Mouse (Mus musculus) thymus, adult 2 months (tissue): ENCODE data around the gene Tmco1. TPM values are rescaled to one million over a fixed set of nuclear protein-coding genes. Genes with fewer than 3 reads are reported as not detected.

Source experiments
- DNase-seq: peaks from one replicate; pipeline ENCODE4 v3.0.0; 2021
- H3K27ac ChIP-seq: fragments of 200-500 bp; 2 replicates; pipeline ENCODE4 v1.5.1; 2012; ENCODE audit warnings: low read length, control low read depth; ENCODE audit not compliant: control insufficient read depth, insufficient read depth
- H3K27me3 ChIP-seq: fragments of 200-500 bp; 2 replicates; pipeline ENCODE4 v1.6.1; 2012; ENCODE audit warnings: mild to moderate bottlenecking, low read length, moderate library complexity, mixed read lengths; ENCODE audit not compliant: control insufficient read depth, insufficient read depth
- H3K36me3 ChIP-seq: fragments of 200-500 bp; 2 replicates; pipeline ENCODE4 v1.6.1; 2012; ENCODE audit warnings: mild to moderate bottlenecking, low read length, moderate library complexity; ENCODE audit not compliant: control insufficient read depth, insufficient read depth
- H3K4me1 ChIP-seq: fragments of 200-500 bp; replicated peaks from 2 replicates; pipeline ENCODE4 v1.6.1; 2012; ENCODE audit warnings: low read length; ENCODE audit not compliant: control insufficient read depth, insufficient read depth
- H3K4me3 ChIP-seq: fragments of 200-500 bp; 2 replicates; pipeline ENCODE4 v1.5.1; 2012; ENCODE audit warnings: mild to moderate bottlenecking, low read length, control low read depth, moderate library complexity; ENCODE audit not compliant: control insufficient read depth, insufficient read depth
- CTCF ChIP-seq: fragments of 200-500 bp; IDR thresholded peaks from 2 replicates; pipeline ENCODE4 v1.5.1; 2012; ENCODE audit warnings: mild to moderate bottlenecking, control low read depth, low read length, moderate library complexity, borderline replicate concordance; ENCODE audit not compliant: control insufficient read depth, poor library complexity, insufficient read depth; ENCODE audit errors: extremely low read depth
- POLR2A ChIP-seq: fragments of 200-500 bp; IDR thresholded peaks from 2 replicates; pipeline ENCODE4 v1.6.1; 2012; ENCODE audit warnings: mild to moderate bottlenecking, low read length, control low read depth, moderate library complexity; ENCODE audit not compliant: control insufficient read depth, poor library complexity, insufficient read depth; ENCODE audit errors: extremely low read depth
- WGBS: fragments of 180-500 bp; shearing (Covaris S2); methylation state at CpG from one replicate; pipeline ENCODE4 v1.1.7; 2018; 5-methylcytosine and 5-hydroxymethylcytosine counted together
- polyA plus RNA-seq: library from polyadenylated mRNA; depleted of rRNA; stranded (reverse); fragments of >200 nt; gene quantifications from 2 replicates; pipeline ENCODE4 v1.2.3, GENCODE M21; 2012

Tmco1 gene
- polyA plus RNA-seq, 1 experiment = 44.9 TPM

GRCm38 (mm10) chr1:167366621-167367020 lies 58.4 kb downstream of the Tmco1 start:
- WGBS = 97% methylated on average over 6 of the region's 6 CpGs
- no peak for DNase-seq
- no peak overlapping the region for H3K4me3 ChIP-seq
- peaks cover 12% of the 10 kb centered on the region for H3K36me3 ChIP-seq
- no peaks in the 10 kb centered on the region for H3K4me1 ChIP-seq
- TF ChIP-seq POLR2A = no peak
- no peak for TF ChIP-seq CTCF
- H3K27me3 ChIP-seq = no peaks in the 10 kb centered on the region
- no peak overlapping the region for H3K27ac ChIP-seq

- H3K4me1 ChIP-seq = no peaks in the 10 kb centered on the region
- H3K27me3 ChIP-seq = no peaks in the 10 kb centered on the region
- H3K36me3 ChIP-seq = peaks cover 6% of the 10 kb centered on the region
- H3K27ac ChIP-seq = no peak overlapping the region
- no peak overlapping the region for H3K4me3 ChIP-seq
- WGBS = 94% methylated on average over 4 of the region's 4 CpGs
- TF ChIP-seq POLR2A = no peak
- no peak for DNase-seq
Observed at GRCm38 (mm10) chr1:167368018-167368417, 59.8 kb downstream of the Tmco1 start.

GRCm38 (mm10) chr1:167368513-167368912 lies 60.3 kb downstream of the Tmco1 start:
- peaks cover 6% of the 10 kb centered on the region for H3K36me3 ChIP-seq
- WGBS = 93% methylated on average over 7 of the region's 7 CpGs
- no peak overlapping the region for H3K4me3 ChIP-seq
- H3K27ac ChIP-seq = no peak overlapping the region
- H3K27me3 ChIP-seq = no peaks in the 10 kb centered on the region
- DNase-seq = no peak
- TF ChIP-seq POLR2A (no peak), CTCF (no peak)
- no peaks in the 10 kb centered on the region for H3K4me1 ChIP-seq

- H3K4me3 ChIP-seq = no peak overlapping the region
- H3K36me3 ChIP-seq = peaks cover 6% of the 10 kb centered on the region
- TF ChIP-seq POLR2A (no peak), CTCF (peak; percentile 80; the same call in 1 of the 2 replicates)
- DNase-seq = peak; percentile 88
- no peak overlapping the region for H3K27ac ChIP-seq
- H3K4me1 ChIP-seq = no peaks in the 10 kb centered on the region
- H3K27me3 ChIP-seq = no peaks in the 10 kb centered on the region
- WGBS = 9% methylated on average over 7 of the region's 7 CpGs
Observed at GRCm38 (mm10) chr1:167369905-167370304, 61.7 kb downstream of the Tmco1 start.

- H3K4me1 ChIP-seq = no peaks in the 10 kb centered on the region
Observed at GRCm38 (mm10) chr1:167372739-167373138, 64.6 kb downstream of the Tmco1 start.

GRCm38 (mm10) chr1:167374003-167374784 lies 66.0 kb downstream of the Tmco1 start:
- H3K36me3 ChIP-seq = no peaks in the 10 kb centered on the region
- H3K4me3 ChIP-seq = no peak overlapping the region
- H3K27ac ChIP-seq = no peak overlapping the region
- H3K4me1 ChIP-seq = no peaks in the 10 kb centered on the region
- WGBS = 56% methylated on average over 15 of the region's 15 CpGs
- TF ChIP-seq POLR2A (no peak), CTCF (no peak)
- peak; percentile 56 for DNase-seq
- no peaks in the 10 kb centered on the region for H3K27me3 ChIP-seq

More at GRCm38 (mm10) chr1:167372739-167373138, 64.6 kb downstream of the Tmco1 start:
- Histone ChIP-seq H3K27ac (no peak overlapping the region), H3K4me3 (no peak overlapping the region), H3K27me3 (no peaks in the 10 kb centered on the region), H3K36me3 (no peaks in the 10 kb centered on the region)
- 97% methylated on average over 7 of the region's 7 CpGs for WGBS
- DNase-seq = no peak
- TF ChIP-seq CTCF (no peak), POLR2A (no peak)
